Mouse (Mus musculus) lung, embryonic 16.5 days (tissue): ENCODE measurements at regions not wholly inside any gene's neighbourhood (a gene's known extent, or its start where the extent isn't known, plus 50 kb on each side); places are given as distances from the start of the nearest gene placed in this dataset.

Experiments used
- ATAC-seq: fragments of 200-750 bp; cut with Nextera tagmentation; 2 replicates; pipeline ENCODE4 v1.8.0; 2017; ENCODE audit warnings: low read depth, mild to moderate bottlenecking, moderate library complexity
- H3K27ac ChIP-seq: fragments of 300-500 bp; sonication (generic); 2 replicates; pipeline ENCODE4 v1.5.1; 2014; ENCODE audit warnings: mild to moderate bottlenecking, control low read depth, low read length
- H3K27me3 ChIP-seq: fragments of 300-500 bp; sonication (generic); 2 replicates; pipeline ENCODE4 v1.6.1; 2014; ENCODE audit warnings: low read depth, low read length, mixed read lengths; ENCODE audit not compliant: control insufficient read depth, insufficient read depth
- H3K36me3 ChIP-seq: fragments of 300-500 bp; sonication (generic); 2 replicates; pipeline ENCODE4 v1.6.1; 2014; ENCODE audit warnings: low read length; ENCODE audit not compliant: control insufficient read depth, insufficient read depth
- H3K4me1 ChIP-seq: fragments of 300-500 bp; sonication (generic); replicated peaks from 2 replicates; pipeline ENCODE4 v1.6.1; 2014; ENCODE audit warnings: low read length, mixed read lengths; ENCODE audit not compliant: control insufficient read depth, insufficient read depth
- H3K4me2 ChIP-seq: fragments of 300-500 bp; sonication (generic); 2 replicates; pipeline ENCODE4 v1.6.1; 2014; ENCODE audit warnings: low read depth, low read length, control low read depth
- H3K4me3 ChIP-seq: fragments of 300-500 bp; sonication (generic); 2 replicates; pipeline ENCODE4 v1.5.1; 2014; ENCODE audit warnings: mild to moderate bottlenecking, low read length, control low read depth
- H3K9ac ChIP-seq: fragments of 300-500 bp; sonication (generic); 2 replicates; pipeline ENCODE4 v1.6.1; 2014; ENCODE audit warnings: low read length, control low read depth
- H3K9me3 ChIP-seq: fragments of 300-500 bp; sonication (generic); 2 replicates; pipeline ENCODE4 v1.6.1; 2016; ENCODE audit warnings: low read length; ENCODE audit not compliant: control insufficient read depth
- WGBS: fragments of 180-500 bp; shearing (Covaris S2); extraction: QIAGEN DNeasy Blood & Tissue Kit; methylation state at CpG from one replicate; pipeline ENCODE4 v1.1.7; 2014; 5-methylcytosine and 5-hydroxymethylcytosine counted together

- Histone ChIP-seq H3K4me2 (no peak overlapping the region), H3K27ac (no peak overlapping the region), H3K4me3 (no peak overlapping the region), H3K4me1 (peaks cover 9% of the 10 kb centered on the region; the same call in 1 of the 2 replicates), H3K9ac (no peak overlapping the region), H3K36me3 (no peaks in the 10 kb centered on the region), H3K9me3 (no peaks in the 10 kb centered on the region), H3K27me3 (no peaks in the 10 kb centered on the region)
- 26% methylated on average over 13 of the region's 13 CpGs for WGBS
- ATAC-seq, result peak; percentile 72
Measured at GRCm38 (mm10) chr2:166237554-166238269, 82.2 kb upstream of the Sulf2 start.

DNA sequence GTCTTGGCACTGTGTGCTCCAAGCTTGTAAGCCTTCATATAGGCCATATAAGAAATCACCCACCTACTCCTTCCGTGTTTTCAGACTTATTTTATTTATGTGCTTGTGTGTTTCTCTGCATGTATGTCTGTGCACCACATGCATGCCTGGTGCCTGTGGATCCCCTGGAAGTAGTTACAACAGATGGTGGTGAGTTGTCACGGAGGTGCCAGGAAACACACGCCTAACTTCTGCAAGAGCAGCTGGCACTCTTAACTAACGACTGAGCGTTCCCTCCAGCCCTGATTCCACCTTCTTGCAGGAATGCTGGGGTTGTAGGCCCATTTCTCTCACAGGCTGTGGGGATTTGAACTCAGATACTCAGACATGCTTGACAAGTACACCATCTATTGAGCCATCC lies 80.6 kb upstream of the Sulf2 start:
- H3K4me2 ChIP-seq, result no peak overlapping the region
- H3K4me1 ChIP-seq, result peaks cover 12% of the 10 kb centered on the region; the same call in 1 of the 2 replicates
- no peaks in the 10 kb centered on the region for H3K36me3 ChIP-seq
- ATAC-seq, result no peak
- H3K27ac ChIP-seq, result no peak overlapping the region
- WGBS, result 75% methylated on average over 5 of the region's 5 CpGs
- no peak overlapping the region for H3K4me3 ChIP-seq
- no peaks in the 10 kb centered on the region for H3K9me3 ChIP-seq
- H3K9ac ChIP-seq, result no peak overlapping the region
- no peaks in the 10 kb centered on the region for H3K27me3 ChIP-seq

DNA sequence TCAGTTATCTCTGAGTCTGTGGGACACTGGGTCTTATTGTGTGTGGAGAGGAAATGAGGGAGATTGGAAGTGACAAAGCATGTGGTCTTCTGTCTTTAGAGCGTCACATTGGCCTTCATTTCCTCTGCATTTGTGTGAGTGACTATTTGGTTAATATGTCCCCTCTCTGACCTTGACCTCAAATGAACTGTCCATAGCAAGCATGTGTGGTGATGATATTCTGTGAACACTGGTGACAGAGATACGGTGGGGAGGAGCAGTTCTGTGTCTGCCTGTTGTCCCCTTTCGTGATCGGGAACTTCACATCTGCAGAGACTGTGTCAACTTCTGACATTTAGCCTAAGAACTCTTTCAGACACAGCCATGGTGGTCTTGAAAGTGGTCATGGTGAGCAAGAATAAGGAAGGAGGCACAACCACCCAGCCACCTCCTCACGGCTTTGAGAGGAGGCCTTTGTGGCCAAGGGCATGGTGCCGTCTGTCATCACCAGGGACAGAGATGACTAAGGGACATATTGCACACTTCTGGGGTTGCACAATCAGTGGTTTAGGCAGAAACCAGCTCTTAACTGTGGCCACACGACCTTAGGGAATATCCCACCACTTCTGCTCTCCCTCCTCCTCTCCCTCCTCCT lies 79.2 kb upstream of the Sulf2 start:
- no peaks in the 10 kb centered on the region for H3K9me3 ChIP-seq
- H3K9ac ChIP-seq, result no peak overlapping the region
- H3K4me1 ChIP-seq, result peaks cover 12% of the 10 kb centered on the region; the same call in 1 of the 2 replicates
- 67% methylated on average over 7 of the region's 7 CpGs for WGBS
- no peaks in the 10 kb centered on the region for H3K36me3 ChIP-seq
- H3K4me3 ChIP-seq, result no peak overlapping the region
- no peak overlapping the region for H3K4me2 ChIP-seq
- peak; percentile 30; the same call in 1 of the 2 replicates for ATAC-seq
- no peak overlapping the region for H3K27ac ChIP-seq
- no peaks in the 10 kb centered on the region for H3K27me3 ChIP-seq

- H3K36me3 ChIP-seq, result no peaks in the 10 kb centered on the region
- no peak overlapping the region for H3K9ac ChIP-seq
- ATAC-seq, result no peak
- WGBS, result 50% methylated on average over 1 of the region's 1 CpGs
- H3K9me3 ChIP-seq, result no peaks in the 10 kb centered on the region
- H3K27me3 ChIP-seq, result no peaks in the 10 kb centered on the region
- H3K27ac ChIP-seq, result no peak overlapping the region
- H3K4me2 ChIP-seq, result no peak overlapping the region
- H3K4me3 ChIP-seq, result no peak overlapping the region
- H3K4me1 ChIP-seq, result peaks cover 12% of the 10 kb centered on the region; the same call in 1 of the 2 replicates
Measured at GRCm38 (mm10) chr2:166233246-166233645, 77.8 kb upstream of the Sulf2 start.

DNA sequence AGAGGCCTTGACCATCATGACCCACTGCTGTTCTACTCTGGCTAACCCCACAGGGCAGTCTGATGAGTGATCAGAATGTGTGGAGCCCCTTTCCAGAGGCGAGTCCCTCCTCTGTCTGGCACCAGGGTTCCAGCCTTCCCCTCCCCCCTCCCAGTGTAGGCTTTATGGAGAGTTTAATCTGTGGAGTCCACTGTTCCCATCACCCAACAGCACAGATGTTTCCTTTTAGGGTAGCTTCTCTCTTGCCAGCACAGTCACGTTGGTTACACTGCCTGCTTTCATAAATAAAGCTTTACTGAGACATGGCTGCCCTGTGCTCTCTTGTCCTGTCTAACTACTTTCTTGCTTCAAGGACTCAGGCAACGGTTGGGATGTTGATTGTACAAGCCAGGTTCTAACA lies 76.9 kb upstream of the Sulf2 start:
- Histone ChIP-seq H3K9me3 (no peaks in the 10 kb centered on the region), H3K4me2 (no peak overlapping the region), H3K27ac (peak overlapping the region; percentile 1; the same call in 1 of the 2 replicates), H3K4me1 (peaks cover 8% of the 10 kb centered on the region; the same call in 1 of the 2 replicates), H3K27me3 (no peaks in the 10 kb centered on the region), H3K9ac (no peak overlapping the region), H3K4me3 (no peak overlapping the region), H3K36me3 (no peaks in the 10 kb centered on the region)
- 16% methylated on average over 3 of the region's 3 CpGs for WGBS
- peak; percentile 74 for ATAC-seq

GRCm38 (mm10) chr2:166230617-166231016 lies 75.2 kb upstream of the Sulf2 start:
- H3K9ac ChIP-seq, result no peak overlapping the region
- WGBS, result 73% methylated on average over 6 of the region's 6 CpGs
- no peaks in the 10 kb centered on the region for H3K27me3 ChIP-seq
- no peak overlapping the region for H3K4me2 ChIP-seq
- no peak overlapping the region for H3K4me3 ChIP-seq
- peaks cover 7% of the 10 kb centered on the region; the same call in 1 of the 2 replicates for H3K4me1 ChIP-seq
- H3K27ac ChIP-seq, result no peak overlapping the region
- H3K9me3 ChIP-seq, result no peaks in the 10 kb centered on the region
- no peak for ATAC-seq
- no peaks in the 10 kb centered on the region for H3K36me3 ChIP-seq

- Histone ChIP-seq H3K9ac (no peak overlapping the region), H3K27ac (no peak overlapping the region), H3K4me3 (no peak overlapping the region), H3K4me1 (peaks cover 7% of the 10 kb centered on the region; the same call in 1 of the 2 replicates), H3K9me3 (no peaks in the 10 kb centered on the region), H3K4me2 (no peak overlapping the region), H3K27me3 (no peaks in the 10 kb centered on the region), H3K36me3 (no peaks in the 10 kb centered on the region)
- 72% methylated on average over 6 of the region's 6 CpGs for WGBS
- no peak for ATAC-seq
Measured at GRCm38 (mm10) chr2:166228356-166228755, 72.9 kb upstream of the Sulf2 start.

DNA sequence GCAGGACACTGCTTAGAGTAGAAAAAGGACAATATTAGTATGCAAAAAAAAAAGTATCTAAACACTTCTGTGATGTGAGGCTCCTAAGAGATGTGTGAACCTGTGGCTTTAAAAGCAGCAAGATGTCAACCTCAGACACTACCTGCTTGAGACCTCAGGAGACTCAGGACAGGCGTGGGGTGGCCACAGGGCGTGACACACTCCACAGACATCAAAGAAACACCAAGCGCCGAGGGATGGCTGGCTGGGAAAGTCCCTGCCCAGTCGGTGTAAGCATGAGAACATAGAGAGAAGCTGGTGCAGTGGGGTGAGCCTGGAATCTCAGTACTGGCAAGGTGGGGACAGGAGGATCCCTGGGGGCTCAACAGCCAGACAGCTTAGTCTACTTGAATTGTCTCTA lies 72.0 kb upstream of the Sulf2 start:
- no peak overlapping the region for H3K27ac ChIP-seq
- no peak overlapping the region for H3K9ac ChIP-seq
- H3K4me3 ChIP-seq, result no peak overlapping the region
- ATAC-seq, result no peak
- no peaks in the 10 kb centered on the region for H3K27me3 ChIP-seq
- H3K36me3 ChIP-seq, result no peaks in the 10 kb centered on the region
- WGBS, result 37% methylated on average over 5 of the region's 5 CpGs
- H3K4me1 ChIP-seq, result peaks cover 5% of the 10 kb centered on the region; the same call in 1 of the 2 replicates
- H3K9me3 ChIP-seq, result no peaks in the 10 kb centered on the region
- H3K4me2 ChIP-seq, result no peak overlapping the region

- no peak overlapping the region for H3K9ac ChIP-seq
- ATAC-seq, result no peak
- no peak overlapping the region for H3K4me3 ChIP-seq
- H3K9me3 ChIP-seq, result no peaks in the 10 kb centered on the region
- WGBS, result 27% methylated on average over 3 of the region's 3 CpGs
- no peaks in the 10 kb centered on the region for H3K36me3 ChIP-seq
- 0 out of 2 replicates have a peak, but pooled peaks cover 2% of the 10 kb centered on the region for H3K4me1 ChIP-seq
- no peak overlapping the region for H3K4me2 ChIP-seq
- H3K27ac ChIP-seq, result no peak overlapping the region
- H3K27me3 ChIP-seq, result no peaks in the 10 kb centered on the region
Measured at GRCm38 (mm10) chr2:166226929-166227328, 71.5 kb upstream of the Sulf2 start.
